Mouse (Mus musculus) ES-Bruce4 (cell line): ENCODE results near the gene Dlx4. TPM values are rescaled to one million over a fixed set of nuclear protein-coding genes. Genes with fewer than 3 reads are reported as not detected.

Source experiments
- H3K27ac ChIP-seq: 2 replicates; pipeline ENCODE4 v1.5.1; 2012; ENCODE audit warnings: low read length, inconsistent platforms; ENCODE audit not compliant: insufficient read depth
- H3K27me3 ChIP-seq: 2 replicates; pipeline ENCODE4 v1.6.1; 2012; ENCODE audit warnings: mild to moderate bottlenecking, low read length, inconsistent platforms; ENCODE audit not compliant: control insufficient read depth, poor library complexity, insufficient read depth, severe bottlenecking
- H3K36me3 ChIP-seq: 2 replicates; pipeline ENCODE4 v1.6.1; 2012; ENCODE audit warnings: inconsistent platforms, mild to moderate bottlenecking, low read length, moderate library complexity; ENCODE audit not compliant: control insufficient read depth, poor library complexity, insufficient read depth, severe bottlenecking
- H3K4me1 ChIP-seq: one replicate; pipeline ENCODE4 v1.8.1; 2011; ENCODE audit warnings: low read length; ENCODE audit not compliant: control insufficient read depth, insufficient read depth
- H3K4me3 ChIP-seq: 2 replicates; pipeline ENCODE4 v1.5.1; 2011; ENCODE audit warnings: low read depth, mild to moderate bottlenecking, low read length
- H3K9ac ChIP-seq: 2 replicates; pipeline ENCODE4 v1.6.1; 2012; ENCODE audit warnings: low read depth, mild to moderate bottlenecking, inconsistent platforms; ENCODE audit not compliant: poor library complexity, severe bottlenecking
- H3K9me3 ChIP-seq: replicated peaks from 2 replicates; pipeline ENCODE4 v1.6.1; 2012; ENCODE audit warnings: mild to moderate bottlenecking, low read length, inconsistent platforms; ENCODE audit not compliant: control insufficient read depth, poor library complexity, insufficient read depth, severe bottlenecking
- CTCF ChIP-seq: IDR thresholded peaks from one replicate; pipeline ENCODE4 v1.8.1; 2011; ENCODE audit warnings: low read depth, low read length
- EP300 ChIP-seq: IDR thresholded peaks from 2 replicates; pipeline ENCODE4 v1.6.1; 2011; ENCODE audit warnings: low read depth, low read length; ENCODE audit not compliant: insufficient read depth
- POLR2A ChIP-seq: IDR thresholded peaks from one replicate; pipeline ENCODE4 v1.8.1; 2011; ENCODE audit warnings: low read length; ENCODE audit not compliant: insufficient read depth
- polyA plus RNA-seq: library from polyadenylated mRNA; stranded (reverse); fragments of >200 nt; gene quantifications from 2 replicates; pipeline ENCODE4 v1.2.4, GENCODE M21; 2011; ENCODE audit warnings: low read depth; ENCODE audit not compliant: missing spikeins, insufficient read depth, insufficient read length

The Dlx4 gene
- polyA plus RNA-seq, 1 experiment, result 0.96 TPM

GRCm38 (mm10) chr11:95165857-95166256 is 19.8 kb upstream of the Dlx4 start:
- no peak overlapping the region for H3K4me3 ChIP-seq
- no peak overlapping the region for H3K9ac ChIP-seq
- H3K27me3 ChIP-seq, result no peaks in the 10 kb centered on the region
- no peak overlapping the region for H3K27ac ChIP-seq
- no peaks in the 10 kb centered on the region for H3K4me1 ChIP-seq
- no peaks in the 10 kb centered on the region for H3K36me3 ChIP-seq
- H3K9me3 ChIP-seq, result no peaks in the 10 kb centered on the region; the same call in 1 of the 2 replicates
- TF ChIP-seq CTCF (no peak), POLR2A (no peak), EP300 (no peak)

DNA sequence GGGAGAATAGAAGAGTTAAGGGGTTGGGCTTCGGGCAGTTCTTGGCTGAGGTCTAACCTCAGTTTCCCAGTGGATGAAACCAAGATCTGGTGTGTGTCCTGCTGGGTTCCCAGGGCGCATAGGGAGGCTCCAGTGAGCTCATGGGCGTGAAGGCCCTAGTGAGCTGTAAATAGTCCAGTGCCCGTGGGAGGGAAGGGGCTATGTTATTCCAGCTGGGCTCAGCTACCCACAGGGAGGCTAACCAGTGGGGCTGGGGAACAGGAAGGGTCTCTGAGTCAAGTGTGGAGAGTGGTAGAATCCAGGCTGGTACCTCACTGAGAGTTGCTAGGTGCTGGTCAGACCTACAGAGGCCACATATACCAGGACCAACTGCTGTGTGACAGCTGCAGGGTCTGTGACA is 15.6 kb upstream of the Dlx4 start:
- Histone ChIP-seq H3K9me3 (no peaks in the 10 kb centered on the region; the same call in 1 of the 2 replicates), H3K27me3 (no peaks in the 10 kb centered on the region), H3K36me3 (no peaks in the 10 kb centered on the region), H3K4me1 (no peaks in the 10 kb centered on the region), H3K4me3 (no peak overlapping the region), H3K9ac (no peak overlapping the region), H3K27ac (no peak overlapping the region)
- no peak for TF ChIP-seq POLR2A
- TF ChIP-seq CTCF, result no peak
- TF ChIP-seq EP300, result no peak

DNA sequence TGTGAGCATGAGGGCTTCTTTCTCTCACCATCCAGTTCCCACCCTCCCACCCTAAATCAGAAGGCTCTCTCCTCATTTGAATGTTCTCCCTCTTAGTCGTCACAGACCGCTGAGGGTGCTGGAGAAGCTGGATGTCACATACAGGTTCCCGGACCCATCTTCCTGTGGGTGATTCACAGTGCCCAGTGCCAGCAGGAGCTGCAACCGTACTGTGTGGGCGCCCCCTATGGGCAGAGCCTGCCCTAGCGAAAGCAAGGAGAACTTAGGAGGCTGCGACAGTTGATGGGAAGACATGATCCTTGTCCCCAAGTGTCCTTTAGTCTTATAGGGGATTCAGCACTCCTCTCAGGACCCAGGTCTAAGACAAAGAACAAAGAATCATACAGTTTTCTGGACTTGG is 14.6 kb upstream of the Dlx4 start:
- Histone ChIP-seq H3K36me3 (no peaks in the 10 kb centered on the region), H3K4me1 (no peaks in the 10 kb centered on the region), H3K4me3 (no peak overlapping the region), H3K9me3 (no peaks in the 10 kb centered on the region), H3K27me3 (no peaks in the 10 kb centered on the region), H3K9ac (no peak overlapping the region), H3K27ac (no peak overlapping the region)
- TF ChIP-seq CTCF, result peak; percentile 87
- TF ChIP-seq EP300, result no peak
- no peak for TF ChIP-seq POLR2A

DNA sequence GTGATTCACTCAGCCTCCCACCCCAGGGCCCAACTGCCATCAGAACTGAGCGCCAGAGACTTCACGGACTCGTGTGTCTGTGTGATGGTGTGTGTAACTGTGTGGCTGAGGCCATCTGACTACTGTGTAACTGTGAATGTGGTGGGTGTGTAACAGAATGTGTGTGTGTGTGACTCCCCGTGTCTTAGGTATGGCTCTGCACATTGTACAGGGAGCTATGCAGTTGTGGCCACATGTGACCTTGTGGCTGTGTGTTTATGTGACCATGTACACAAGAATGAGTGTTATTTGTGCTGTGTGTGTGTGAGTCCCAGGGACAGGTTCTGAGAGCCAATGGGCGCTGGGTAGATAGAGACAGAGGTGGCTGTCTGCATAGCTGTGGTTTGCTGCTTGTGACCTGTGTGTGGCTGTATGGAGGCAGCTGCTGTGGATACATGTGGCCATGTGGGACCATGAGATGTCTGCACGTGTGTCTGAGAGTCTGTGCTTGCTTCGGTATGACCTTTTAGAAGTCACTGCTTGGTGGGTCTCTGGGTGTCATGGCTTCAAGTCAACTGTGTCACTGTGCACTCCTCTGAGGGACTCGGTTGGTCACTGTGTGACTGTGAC is 13.8 kb upstream of the Dlx4 start:
- no peaks in the 10 kb centered on the region for H3K4me1 ChIP-seq
- H3K36me3 ChIP-seq, result no peaks in the 10 kb centered on the region
- H3K4me3 ChIP-seq, result no peak overlapping the region
- no peaks in the 10 kb centered on the region for H3K9me3 ChIP-seq
- TF ChIP-seq EP300 (no peak), CTCF (no peak), POLR2A (no peak)
- H3K9ac ChIP-seq, result no peak overlapping the region
- no peaks in the 10 kb centered on the region for H3K27me3 ChIP-seq
- no peak overlapping the region for H3K27ac ChIP-seq

GRCm38 (mm10) chr11:95157872-95158271 is 11.8 kb upstream of the Dlx4 start:
- TF ChIP-seq POLR2A, result no peak
- no peak for TF ChIP-seq CTCF
- no peak for TF ChIP-seq EP300

GRCm38 (mm10) chr11:95157356-95157755 is 11.3 kb upstream of the Dlx4 start:
- TF ChIP-seq EP300 (no peak), CTCF (no peak), POLR2A (no peak)
- Histone ChIP-seq H3K9me3 (no peaks in the 10 kb centered on the region), H3K27ac (no peak overlapping the region), H3K36me3 (no peaks in the 10 kb centered on the region), H3K27me3 (no peaks in the 10 kb centered on the region), H3K9ac (no peak overlapping the region), H3K4me1 (no peaks in the 10 kb centered on the region), H3K4me3 (no peak overlapping the region)

More at GRCm38 (mm10) chr11:95157872-95158271, 11.8 kb upstream of the Dlx4 start:
- H3K4me1 ChIP-seq, result no peaks in the 10 kb centered on the region
- H3K27ac ChIP-seq, result no peak overlapping the region
- no peaks in the 10 kb centered on the region for H3K36me3 ChIP-seq
- H3K27me3 ChIP-seq, result no peaks in the 10 kb centered on the region
- no peaks in the 10 kb centered on the region for H3K9me3 ChIP-seq
- no peak overlapping the region for H3K4me3 ChIP-seq
- no peak overlapping the region for H3K9ac ChIP-seq
